Mouse (Mus musculus): ENCODE measurements around the gene Fmo2. TPM values are rescaled to one million over a fixed set of nuclear protein-coding genes. Genes with fewer than 3 reads are reported as not detected.

Gene Fmo2
- polyA plus RNA-seq, 1 experiment, result 161 TPM

- no peaks in the 10 kb centered on the region for H3K4me1 ChIP-seq (ENCODE audit: control insufficient read depth, insufficient read depth, low read length)
- peaks cover 7% of the 10 kb centered on the region for H3K36me3 ChIP-seq (ENCODE audit: control insufficient read depth, insufficient read depth, low read length)
- no peak overlapping the region for H3K4me3 ChIP-seq (ENCODE audit: insufficient read depth, low read depth, low read length)
- WGBS, result 29% methylated on average over 5 of the region's 5 CpGs
- H3K27ac ChIP-seq (ENCODE audit: insufficient read depth, low read depth, low read length), result no peak overlapping the region
- TF ChIP-seq POLR2A (IDR thresholded peaks at IDR 0.05; ENCODE audit: low read depth, low read length), result no peak
- no peak for TF ChIP-seq CTCF (conservative IDR thresholded peaks at IDR 0.05; ENCODE audit: insufficient read depth, insufficient read length, low read depth, low read length)
- no peaks in the 10 kb centered on the region for H3K27me3 ChIP-seq (replicated peaks; ENCODE audit: control insufficient read depth, insufficient read depth, low read length)
- no peak for DNase-seq
Measured at GRCm38 (mm10) chr1:162831838-162832573, 66.5 kb downstream of the Fmo2 start.

Other genes starting within 250 kb of the Fmo2 start
- gene Myocos, start 240.5 kb downstream of the Fmo2 start, polyA plus RNA-seq (2012; rRNA removed), result not detected in 2 replicates
- gene Prrc2c, start 158.2 kb downstream of the Fmo2 start, polyA plus RNA-seq (2012; rRNA removed), result 23.5 and 26.7 TPM in 2 replicates
- gene Fmo4, start 84.8 kb downstream of the Fmo2 start, polyA plus RNA-seq (2012; rRNA removed), result 28.0 and 29.6 TPM in 2 replicates
- 488 and 529 TPM in 2 replicates for gene Fmo1, start 32.1 kb downstream of the Fmo2 start, polyA plus RNA-seq (2012; rRNA removed)
- gene Fmo6, start 38.8 kb upstream of the Fmo2 start, polyA plus RNA-seq (2012; rRNA removed), result not detected in 2 replicates
- gene Fmo3, start 85.8 kb upstream of the Fmo2 start, polyA plus RNA-seq (2012; rRNA removed), result 0.18 and 0.19 TPM in 2 replicates
- not detected in 2 replicates for gene Mroh9, start 186.9 kb upstream of the Fmo2 start, polyA plus RNA-seq (2012; rRNA removed)